In genomic region chr3:67515274-67515801, GRCm38 (mm10) we compare ENCODE assay signal across 8 mouse cellular contexts. TPM values are rescaled to one million over a fixed set of nuclear protein-coding genes. Genes with fewer than 3 reads are reported as not detected.
DNase-seq lines count a peak whose midpoint lies in the region; ATAC-seq and TF ChIP-seq lines count a peak whose summit lies in the region.

Rarres1 (minus strand) TSS chr3:67515523.

- H3K27ac ChIP-seq in forebrain, embryonic 14.5 days (ENCODE audit: low read depth, low read length): no peak within 1 kb of the TSS
- H3K27ac ChIP-seq in hindbrain, embryonic 13.5 days: no peak within 1 kb of the TSS
- H3K27ac ChIP-seq in liver, embryonic 14.5 days: no peak within 1 kb of the TSS
- no peak within 1 kb of the TSS for H3K27ac ChIP-seq in neural tube, embryonic 12.5 days

- ATAC-seq in forebrain, embryonic 14.5 days: peak; percentile 63
- peak; percentile 68 for ATAC-seq in hindbrain, embryonic 13.5 days (ENCODE audit: low FRiP score)
- ATAC-seq in liver, embryonic 14.5 days (ENCODE audit: insufficient read depth): 0 out of 2 replicates have a peak, but pooled peaks have one; percentile 28
- ATAC-seq in neural tube, embryonic 12.5 days (ENCODE audit: low FRiP score, low read depth): peak; percentile 31

- H3K4me2 ChIP-seq in forebrain, embryonic 14.5 days (ENCODE audit: low read length): peak within 1 kb of the TSS; percentile 100
- H3K4me2 ChIP-seq in hindbrain, embryonic 13.5 days: peak within 1 kb of the TSS; percentile 100
- H3K4me2 ChIP-seq in liver, embryonic 14.5 days (ENCODE audit: low read depth): peak within 1 kb of the TSS; percentile 55
- H3K4me2 ChIP-seq in neural tube, embryonic 12.5 days (replicated peaks): peak within 1 kb of the TSS; percentile 100

- H3K36me3 ChIP-seq in forebrain, embryonic 14.5 days (ENCODE audit: control insufficient read depth, insufficient read depth, low read length): no peaks in the 10 kb centered on the region
- H3K36me3 ChIP-seq in hindbrain, embryonic 13.5 days: no peaks in the 10 kb centered on the region
- H3K36me3 ChIP-seq in liver, embryonic 14.5 days (replicated peaks; ENCODE audit: control insufficient read depth, insufficient read depth, low read depth): no peaks in the 10 kb centered on the region
- H3K36me3 ChIP-seq in neural tube, embryonic 12.5 days: no peaks in the 10 kb centered on the region

- DNase-seq in kidney, adult 18-20 months: peak; percentile 7
- DNase-seq in kidney, adult 9 months: no peak
- peak; percentile 45 for DNase-seq in adrenal gland, postnatal 14 days
- DNase-seq in forebrain, embryonic 14.5 days (ENCODE audit: low spot score): peak; percentile 24
- no peak for DNase-seq in liver, embryonic 14.5 days (ENCODE audit: low read depth in 3 of 3, low spot score in 3 of 3)
- no peak for DNase-seq in frontal cortex, postnatal 14 days (ENCODE audit: low spot score in 2 of 2)

- H3K9me3 ChIP-seq in forebrain, embryonic 14.5 days (replicated peaks; ENCODE audit: control insufficient read depth, low read length): no peaks in the 10 kb centered on the region
- no peaks in the 10 kb centered on the region for H3K9me3 ChIP-seq in hindbrain, embryonic 13.5 days
- H3K9me3 ChIP-seq in liver, embryonic 14.5 days (ENCODE audit: control insufficient read depth, low read length): no peaks in the 10 kb centered on the region
- H3K9me3 ChIP-seq in neural tube, embryonic 12.5 days: no peaks in the 10 kb centered on the region

- TF ChIP-seq EP300 in liver, embryonic 14.5 days (IDR thresholded peaks at IDR 0.05; ENCODE audit: low read depth): no peak

- TF ChIP-seq CTCF in liver, embryonic 14.5 days (IDR thresholded peaks at IDR 0.05; ENCODE audit: low read depth): 0 out of 2 replicates have a peak, but pooled peaks have one; percentile 19

- no peaks in the 10 kb centered on the region for H3K4me1 ChIP-seq in forebrain, embryonic 14.5 days (ENCODE audit: control insufficient read depth, insufficient read depth, low read length)
- peaks cover 12% of the 10 kb centered on the region for H3K4me1 ChIP-seq in hindbrain, embryonic 13.5 days (replicated peaks)
- no peaks in the 10 kb centered on the region for H3K4me1 ChIP-seq in liver, embryonic 14.5 days (replicated peaks; ENCODE audit: control insufficient read depth in 2 of 2, insufficient read depth in 2 of 2, low read length in 1 of 2)
- peaks cover 13% of the 10 kb centered on the region for H3K4me1 ChIP-seq in neural tube, embryonic 12.5 days

- H3K9ac ChIP-seq in forebrain, embryonic 14.5 days (ENCODE audit: low read length): peak within 1 kb of the TSS; percentile 69
- peak within 1 kb of the TSS; percentile 78 for H3K9ac ChIP-seq in hindbrain, embryonic 13.5 days
- H3K9ac ChIP-seq in liver, embryonic 14.5 days (replicated peaks): no peak within 1 kb of the TSS
- peak within 1 kb of the TSS; percentile 74 for H3K9ac ChIP-seq in neural tube, embryonic 12.5 days

- under 1% methylated on average over 38 of the region's 38 CpGs for WGBS in forebrain, embryonic 14.5 days
- WGBS in hindbrain, embryonic 13.5 days: 2% methylated on average over 38 of the region's 38 CpGs
- WGBS in liver, embryonic 14.5 days (ENCODE audit: insufficient replicate concordance): 4% methylated on average over 38 of the region's 38 CpGs
- 3% methylated on average over 38 of the region's 38 CpGs for WGBS in neural tube, embryonic 12.5 days

- peaks cover 19% of the 10 kb centered on the region for H3K27me3 ChIP-seq in forebrain, embryonic 14.5 days (replicated peaks; ENCODE audit: control insufficient read depth, insufficient read depth, low read length)
- peaks cover 43% of the 10 kb centered on the region for H3K27me3 ChIP-seq in hindbrain, embryonic 13.5 days
- peaks cover 27% of the 10 kb centered on the region for H3K27me3 ChIP-seq in liver, embryonic 14.5 days (ENCODE audit: control insufficient read depth, insufficient read depth, low read length)
- peaks cover 19% of the 10 kb centered on the region for H3K27me3 ChIP-seq in neural tube, embryonic 12.5 days (replicated peaks)

- peak within 1 kb of the TSS; percentile 52 for H3K4me3 ChIP-seq in forebrain, embryonic 14.5 days (ENCODE audit: low read depth, low read length)
- H3K4me3 ChIP-seq in hindbrain, embryonic 13.5 days: peak within 1 kb of the TSS; percentile 65
- peak within 1 kb of the TSS; percentile 21 to 38 for H3K4me3 ChIP-seq in liver, embryonic 14.5 days (ENCODE audit: insufficient read depth in 1 of 2, low read depth in 2 of 2, low read length in 2 of 2)
- peak within 1 kb of the TSS; percentile 50 for H3K4me3 ChIP-seq in neural tube, embryonic 12.5 days

RNA-seq across cellular contexts. Expression of gene Rarres1, which starts in this region (rescaled TPM):
- 1.0 and 1.5 TPM in 2 replicates for total RNA-seq in adrenal gland, postnatal 14 days (2021)
- polyA plus RNA-seq in forebrain, embryonic 14.5 days (2014; fragmentation: Nextera tagmentation; extraction: Ambion mirVana): 0.77 and 1.1 TPM in 2 replicates
- polyA plus RNA-seq in hindbrain, embryonic 13.5 days (2015; fragmentation: Nextera tagmentation; extraction: Ambion mirVana): 1.3 TPM in 2 replicates
- 1.3 TPM in 2 replicates for polyA plus RNA-seq in liver, embryonic 14.5 days (2012; rRNA removed)
- polyA plus RNA-seq in liver, embryonic 14.5 days (2014; fragmentation: Nextera tagmentation; extraction: Ambion mirVana): 1.5 and 2.2 TPM in 2 replicates
- 1.4 and 1.8 TPM in 2 replicates for polyA plus RNA-seq in neural tube, embryonic 12.5 days (2016; fragmentation: Nextera tagmentation; extraction: Ambion mirVana)

Comparison
In these comparisons a context has a peak if more than half of its experiments do, and no peak if none do; other contexts are left out.
1. DNase-seq: peak in kidney, adult 18-20 months (single experiment), adrenal gland, postnatal 14 days (single experiment) and forebrain, embryonic 14.5 days (single experiment); none in kidney, adult 9 months (single experiment), liver, embryonic 14.5 days (0 of 3) and frontal cortex, postnatal 14 days (0 of 2).
2. Peak in every context shown above with its lines, with median percentiles within 50 percentile points of each other: ATAC-seq, H3K4me2 ChIP-seq and H3K4me3 ChIP-seq.